Mouse (Mus musculus): ENCODE results near the gene Zbtb7a. TPM values are rescaled to one million over a fixed set of nuclear protein-coding genes. Genes with fewer than 3 reads are reported as not detected.
"Not testable (repeated sequence)": the region's sequence is repeated elsewhere in the genome, so short reads cannot be mapped to it uniquely, and the experiment has no call there.

The Zbtb7a gene
- polyA plus RNA-seq, 1 experiment from 2014 or later: 11.0 TPM

- Histone ChIP-seq H3K36me3 (ENCODE audit: control insufficient read depth, insufficient read depth, low read length) (peaks cover 50% of the 10 kb centered on the region), H3K4me1 (ENCODE audit: control insufficient read depth, insufficient read depth, low read length) (peaks cover 16% of the 10 kb centered on the region)
Measured at GRCm38 (mm10) chr10:81179451-81180342, 44.7 kb downstream of the Zbtb7a start.

GRCm38 (mm10) chr10:81180946-81181345 is 45.9 kb downstream of the Zbtb7a start:
- Histone ChIP-seq H3K27ac (ENCODE audit: low read depth, low read length) (no peak overlapping the region), H3K36me3 (ENCODE audit: control insufficient read depth, insufficient read depth, low read length) (peaks cover 50% of the 10 kb centered on the region), H3K4me1 (ENCODE audit: control insufficient read depth, insufficient read depth, low read length) (peaks cover 16% of the 10 kb centered on the region)

More at GRCm38 (mm10) chr10:81179451-81180342, 44.7 kb downstream of the Zbtb7a start:
- H3K9me3 ChIP-seq (ENCODE audit: control insufficient read depth, low read length): no peaks in the 10 kb centered on the region
- H3K27me3 ChIP-seq (ENCODE audit: control insufficient read depth, insufficient read depth, low read length): no peaks in the 10 kb centered on the region
- no peak overlapping the region for H3K9ac ChIP-seq (replicated peaks; ENCODE audit: low read depth, low read length)
- no peak overlapping the region for H3K4me3 ChIP-seq (ENCODE audit: low read depth, low read length)
- no peak overlapping the region for H3K4me2 ChIP-seq (ENCODE audit: low read depth, low read length)
- no peak overlapping the region for H3K27ac ChIP-seq (ENCODE audit: low read depth, low read length)
- 93% methylated on average over 32 of the region's 32 CpGs for WGBS
- ATAC-seq (ENCODE audit: low read depth): no peak

GRCm38 (mm10) chr10:81181860-81182259 is 46.8 kb downstream of the Zbtb7a start:
- Histone ChIP-seq H3K36me3 (ENCODE audit: control insufficient read depth, insufficient read depth, low read length) (peaks cover 50% of the 10 kb centered on the region), H3K4me1 (ENCODE audit: control insufficient read depth, insufficient read depth, low read length) (peaks cover 16% of the 10 kb centered on the region)
- H3K4me3 ChIP-seq (ENCODE audit: low read depth, low read length); H3K27ac ChIP-seq (ENCODE audit: low read depth, low read length); H3K9ac ChIP-seq (replicated peaks; ENCODE audit: low read depth, low read length); H3K9me3 ChIP-seq (ENCODE audit: control insufficient read depth, low read length); H3K27me3 ChIP-seq (ENCODE audit: control insufficient read depth, insufficient read depth, low read length); ATAC-seq (ENCODE audit: low read depth); H3K4me2 ChIP-seq (ENCODE audit: low read depth, low read length): not testable (repeated sequence)
- WGBS: 83% methylated on average over 12 of the region's 12 CpGs

More at GRCm38 (mm10) chr10:81180946-81181345, 45.9 kb downstream of the Zbtb7a start:
- WGBS: 94% methylated on average over 13 of the region's 13 CpGs
- no peak overlapping the region for H3K4me3 ChIP-seq (ENCODE audit: low read depth, low read length)
- no peak for ATAC-seq (ENCODE audit: low read depth)
- no peaks in the 10 kb centered on the region for H3K9me3 ChIP-seq (ENCODE audit: control insufficient read depth, low read length)
- no peak overlapping the region for H3K9ac ChIP-seq (replicated peaks; ENCODE audit: low read depth, low read length)
- H3K4me2 ChIP-seq (ENCODE audit: low read depth, low read length): no peak overlapping the region
- H3K27me3 ChIP-seq (ENCODE audit: control insufficient read depth, insufficient read depth, low read length): no peaks in the 10 kb centered on the region

GRCm38 (mm10) chr10:81182336-81183333 is 47.6 kb downstream of the Zbtb7a start, which contains the start of gene Dapk3:
TSS of gene Dapk3 (plus strand) at chr10:81183005.
- H3K9ac ChIP-seq (replicated peaks; ENCODE audit: low read depth, low read length): peak within 1 kb of the TSS; percentile 64
- H3K27me3 ChIP-seq (ENCODE audit: control insufficient read depth, insufficient read depth, low read length): no peaks in the 10 kb centered on the region
- 4% methylated on average over 53 of the region's 53 CpGs for WGBS
- peak within 1 kb of the TSS; percentile 66 for H3K4me3 ChIP-seq (ENCODE audit: low read depth, low read length)
- H3K36me3 ChIP-seq (ENCODE audit: control insufficient read depth, insufficient read depth, low read length): peaks cover 54% of the 10 kb centered on the region
- peak within 1 kb of the TSS; percentile 62 for H3K4me2 ChIP-seq (ENCODE audit: low read depth, low read length)
- no peaks in the 10 kb centered on the region for H3K9me3 ChIP-seq (ENCODE audit: control insufficient read depth, low read length)
- peaks cover 15% of the 10 kb centered on the region for H3K4me1 ChIP-seq (ENCODE audit: control insufficient read depth, insufficient read depth, low read length)
- peak within 1 kb of the TSS; percentile 88 for H3K27ac ChIP-seq (ENCODE audit: low read depth, low read length)
- ATAC-seq (ENCODE audit: low read depth): peak; percentile 94

- H3K4me1 ChIP-seq (ENCODE audit: control insufficient read depth, insufficient read depth, low read length): peaks cover 7% of the 10 kb centered on the region
- WGBS: 86% methylated on average over 5 of the region's 5 CpGs
- peaks cover 42% of the 10 kb centered on the region for H3K36me3 ChIP-seq (ENCODE audit: control insufficient read depth, insufficient read depth, low read length)
- peak within 1 kb of the TSS; percentile 64 for H3K9ac ChIP-seq (replicated peaks; ENCODE audit: low read depth, low read length)
- no peaks in the 10 kb centered on the region for H3K9me3 ChIP-seq (ENCODE audit: control insufficient read depth, low read length)
- H3K27me3 ChIP-seq (ENCODE audit: control insufficient read depth, insufficient read depth, low read length): no peaks in the 10 kb centered on the region
- no peak for ATAC-seq (ENCODE audit: low read depth)
- peak within 1 kb of the TSS; percentile 66 for H3K4me3 ChIP-seq (ENCODE audit: low read depth, low read length)
- H3K27ac ChIP-seq (ENCODE audit: low read depth, low read length): peak within 1 kb of the TSS; percentile 88
- H3K4me2 ChIP-seq (ENCODE audit: low read depth, low read length): peak within 1 kb of the TSS; percentile 62
Measured at GRCm38 (mm10) chr10:81183805-81184204, 48.8 kb downstream of the Zbtb7a start, which contains the start of gene 4930442H23Rik. TSS of gene 4930442H23Rik (minus strand) at chr10:81183849.

- no peak for ATAC-seq (ENCODE audit: low read depth)
- no peak overlapping the region for H3K9ac ChIP-seq (replicated peaks; ENCODE audit: low read depth, low read length)
- H3K4me3 ChIP-seq (ENCODE audit: low read depth, low read length): no peak overlapping the region
- no peak overlapping the region for H3K4me2 ChIP-seq (ENCODE audit: low read depth, low read length)
- H3K9me3 ChIP-seq (ENCODE audit: control insufficient read depth, low read length): no peaks in the 10 kb centered on the region
- peaks cover 7% of the 10 kb centered on the region for H3K4me1 ChIP-seq (ENCODE audit: control insufficient read depth, insufficient read depth, low read length)
- H3K36me3 ChIP-seq (ENCODE audit: control insufficient read depth, insufficient read depth, low read length): peaks cover 34% of the 10 kb centered on the region
- H3K27me3 ChIP-seq (ENCODE audit: control insufficient read depth, insufficient read depth, low read length): no peaks in the 10 kb centered on the region
- WGBS: 60% methylated on average over 4 of the region's 4 CpGs
- no peak overlapping the region for H3K27ac ChIP-seq (ENCODE audit: low read depth, low read length)
Measured at GRCm38 (mm10) chr10:81184765-81185164, 49.7 kb downstream of the Zbtb7a start.

- Histone ChIP-seq H3K36me3 (ENCODE audit: control insufficient read depth, insufficient read depth, low read length) (peaks cover 19% of the 10 kb centered on the region), H3K9me3 (ENCODE audit: control insufficient read depth, low read length) (no peaks in the 10 kb centered on the region), H3K4me2 (ENCODE audit: low read depth, low read length) (no peak overlapping the region), H3K4me1 (ENCODE audit: control insufficient read depth, insufficient read depth, low read length) (peaks cover 7% of the 10 kb centered on the region), H3K9ac (replicated peaks; ENCODE audit: low read depth, low read length) (no peak overlapping the region), H3K27me3 (ENCODE audit: control insufficient read depth, insufficient read depth, low read length) (no peaks in the 10 kb centered on the region), H3K27ac (ENCODE audit: low read depth, low read length) (no peak overlapping the region), H3K4me3 (ENCODE audit: low read depth, low read length) (no peak overlapping the region)
- no peak for ATAC-seq (ENCODE audit: low read depth)
- 94% methylated on average over 9 of the region's 9 CpGs for WGBS
Measured at GRCm38 (mm10) chr10:81187161-81187560, 52.1 kb downstream of the Zbtb7a start.

GRCm38 (mm10) chr10:81189821-81190220 is 54.8 kb downstream of the Zbtb7a start:
- WGBS: 79% methylated on average over 26 of the region's 26 CpGs
- Histone ChIP-seq H3K9me3 (ENCODE audit: control insufficient read depth, low read length) (no peaks in the 10 kb centered on the region), H3K36me3 (ENCODE audit: control insufficient read depth, insufficient read depth, low read length) (peaks cover 16% of the 10 kb centered on the region), H3K4me2 (ENCODE audit: low read depth, low read length) (no peak overlapping the region), H3K4me3 (ENCODE audit: low read depth, low read length) (no peak overlapping the region), H3K4me1 (ENCODE audit: control insufficient read depth, insufficient read depth, low read length) (peaks cover 5% of the 10 kb centered on the region), H3K9ac (replicated peaks; ENCODE audit: low read depth, low read length) (no peak overlapping the region), H3K27ac (ENCODE audit: low read depth, low read length) (no peak overlapping the region), H3K27me3 (ENCODE audit: control insufficient read depth, insufficient read depth, low read length) (no peaks in the 10 kb centered on the region)
- no peak for ATAC-seq (ENCODE audit: low read depth)
